Mouse (Mus musculus) forebrain, embryonic 15.5 days (tissue): ENCODE measurements around the gene Dgkg. TPM values are rescaled to one million over a fixed set of nuclear protein-coding genes. Genes with fewer than 3 reads are reported as not detected.

Source experiments
- microRNA-seq: library from miRNA; unstranded; fragments of <30 nt; microRNA quantifications from one replicate; pipeline ENCODE4, GENCODE M21; 2016
- polyA plus RNA-seq: library from polyadenylated mRNA; unstranded; fragments of >200 nt; fragmentation: Nextera tagmentation; extraction: Ambion mirVana; gene quantifications from 2 replicates; pipeline ENCODE4 v1.2.1, GENCODE M21; 2015

Gene Dgkg
- polyA plus RNA-seq, 1 experiment from 2014 or later: 5.8 TPM

Small RNAs within 50 kb of the gene (microRNA-seq; reads per million reads assigned to microRNA genes)
- gene Mir6362: not detected
- not detected for gene Mir8095

Other genes starting within 250 kb of the Dgkg start
- gene Etv5, start 217.5 kb downstream of the Dgkg start, polyA plus RNA-seq: 24.7 and 27.2 TPM in 2 replicates
- gene Crygs, start 154.4 kb upstream of the Dgkg start, polyA plus RNA-seq: not detected in 2 replicates
- gene Tbccd1, start 200.4 kb upstream of the Dgkg start, polyA plus RNA-seq: 22.5 and 23.1 TPM in 2 replicates
- gene Dnajb11, start 200.6 kb upstream of the Dgkg start, polyA plus RNA-seq: 84.9 and 85.2 TPM in 2 replicates
- gene Ahsg, start 234.1 kb upstream of the Dgkg start, polyA plus RNA-seq: 1.2 TPM in 1 of 2 replicates, not detected in the other